Mouse (Mus musculus): Measurements from ENCODE around the gene Trnp1. TPM values are rescaled to one million over a fixed set of nuclear protein-coding genes. Genes with fewer than 3 reads are reported as not detected.

The Trnp1 gene
- polyA plus RNA-seq, 1 experiment from 2014 or later: 1.1 TPM

DNA sequence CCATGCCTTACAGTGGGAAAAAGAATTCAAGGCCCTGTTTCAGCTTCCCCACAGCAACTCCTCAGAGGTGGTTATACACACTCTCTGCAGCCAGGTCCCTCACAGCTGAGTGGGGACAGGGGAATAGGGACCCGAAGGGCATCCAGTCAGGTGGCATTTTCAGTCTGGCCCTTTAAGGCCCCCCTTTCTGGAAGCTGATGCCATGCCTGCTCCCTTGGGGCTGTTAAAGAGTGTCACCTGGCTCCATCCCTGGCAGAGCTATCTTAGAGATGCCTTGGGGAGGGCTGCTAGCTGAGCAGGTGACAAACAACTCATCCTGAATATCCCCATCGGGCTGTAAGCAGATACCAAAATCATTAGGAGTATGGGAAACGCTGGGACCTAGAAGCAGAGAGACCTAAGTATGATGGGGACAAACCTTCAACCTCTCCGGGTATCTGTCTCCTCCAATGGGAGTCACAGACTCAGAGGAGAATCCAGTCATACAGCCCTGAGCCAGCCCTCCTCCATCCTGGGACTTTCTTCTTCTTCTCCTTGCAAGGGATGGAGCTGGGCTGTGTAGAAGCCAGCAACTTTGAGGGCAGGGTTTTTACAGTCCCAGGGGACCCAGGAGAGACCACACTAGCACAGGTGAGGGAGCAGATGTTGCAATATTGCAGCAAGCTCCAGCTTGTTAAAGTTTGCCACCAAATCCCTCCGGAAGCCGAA is 1.5 kb downstream of the Trnp1 start:
- DNase-seq (ENCODE audit: low spot score) (no peak), ATAC-seq (no peak)
- no peak overlapping the region for H3K9ac ChIP-seq (replicated peaks; ENCODE audit: low read depth)
- no peaks in the 10 kb centered on the region for H3K36me3 ChIP-seq (ENCODE audit: insufficient read depth, low read length)
- no peak overlapping the region for H3K4me3 ChIP-seq (ENCODE audit: low read depth, low read length)
- TF ChIP-seq EP300 (IDR thresholded peaks at IDR 0.05) (no peak), CTCF (IDR thresholded peaks at IDR 0.05) (no peak)
- peaks cover 17% of the 10 kb centered on the region for H3K4me1 ChIP-seq (ENCODE audit: insufficient read depth, low read depth, low read length)
- H3K27me3 ChIP-seq (replicated peaks; ENCODE audit: insufficient read depth, low read length): peaks cover 53% of the 10 kb centered on the region
- H3K27ac ChIP-seq (ENCODE audit: low read length): no peak overlapping the region
- WGBS: 28% methylated on average over 6 of the region's 6 CpGs
- H3K4me2 ChIP-seq (replicated peaks; ENCODE audit: low read depth, low read length): no peak overlapping the region; the same call in 1 of the 2 replicates
- no peaks in the 10 kb centered on the region for H3K9me3 ChIP-seq (ENCODE audit: low read length)

DNA sequence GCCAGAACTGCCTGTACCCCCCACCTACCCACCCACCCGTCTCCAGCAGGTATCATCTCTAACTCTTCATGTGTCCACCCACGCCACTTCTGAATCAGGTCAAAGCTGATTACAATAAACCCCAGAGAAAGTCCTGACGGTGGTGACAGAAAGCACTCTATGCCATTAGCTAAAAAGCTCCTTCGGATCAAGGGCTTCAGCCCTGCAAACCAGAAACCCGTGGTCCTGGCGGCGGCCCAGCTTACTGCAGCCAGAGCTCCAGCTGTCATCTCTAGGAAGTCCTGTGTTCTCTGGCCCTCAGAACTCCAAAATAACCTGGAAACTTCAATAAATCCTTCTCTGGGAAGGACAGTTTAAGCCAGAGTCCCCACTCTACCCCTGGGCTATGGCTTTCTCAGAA is 2.6 kb downstream of the Trnp1 start:
- Histone ChIP-seq H3K27me3 (replicated peaks; ENCODE audit: insufficient read depth, low read length) (peaks cover 45% of the 10 kb centered on the region), H3K9me3 (ENCODE audit: low read length) (no peaks in the 10 kb centered on the region), H3K4me1 (ENCODE audit: insufficient read depth, low read depth, low read length) (peaks cover 17% of the 10 kb centered on the region), H3K27ac (ENCODE audit: low read length) (no peak overlapping the region), H3K9ac (replicated peaks; ENCODE audit: low read depth) (no peak overlapping the region), H3K4me2 (replicated peaks; ENCODE audit: low read depth, low read length) (no peak overlapping the region), H3K4me3 (ENCODE audit: low read depth, low read length) (no peak overlapping the region), H3K36me3 (ENCODE audit: insufficient read depth, low read length) (no peaks in the 10 kb centered on the region)
- DNase-seq (ENCODE audit: low spot score) (no peak), ATAC-seq (no peak)
- WGBS: 32% methylated on average over 7 of the region's 7 CpGs
- TF ChIP-seq EP300 (IDR thresholded peaks at IDR 0.05): no peak
- TF ChIP-seq CTCF (IDR thresholded peaks at IDR 0.05): no peak; the same call in 1 of the 2 replicates

DNA sequence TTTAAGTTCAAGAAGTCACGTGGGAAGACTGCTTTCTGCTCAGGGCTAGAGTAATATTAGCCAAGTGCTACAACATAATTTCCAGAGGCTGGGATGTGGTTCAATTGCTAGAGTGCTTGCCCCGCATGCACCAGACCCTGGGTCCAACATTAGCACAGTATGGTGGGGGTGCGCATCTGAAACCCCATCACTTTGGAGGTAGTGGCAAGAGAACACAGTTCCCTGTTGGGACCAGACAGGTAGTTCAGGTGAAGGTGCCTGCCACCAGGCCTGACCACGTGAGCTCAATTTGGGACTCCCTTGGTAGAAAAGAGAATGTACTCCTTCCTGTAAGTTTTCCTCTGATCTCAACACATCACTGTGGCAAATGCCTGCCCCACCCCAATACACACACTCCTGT is 3.5 kb downstream of the Trnp1 start:
- no peak for DNase-seq (ENCODE audit: low spot score)
- H3K36me3 ChIP-seq (ENCODE audit: insufficient read depth, low read length): no peaks in the 10 kb centered on the region
- no peak overlapping the region for H3K27ac ChIP-seq (ENCODE audit: low read length)
- ATAC-seq: no peak
- H3K27me3 ChIP-seq (replicated peaks; ENCODE audit: insufficient read depth, low read length): peaks cover 37% of the 10 kb centered on the region
- no peak overlapping the region for H3K4me2 ChIP-seq (replicated peaks; ENCODE audit: low read depth, low read length)
- H3K4me3 ChIP-seq (ENCODE audit: low read depth, low read length): no peak overlapping the region
- H3K9me3 ChIP-seq (ENCODE audit: low read length): no peaks in the 10 kb centered on the region
- H3K4me1 ChIP-seq (ENCODE audit: insufficient read depth, low read depth, low read length): peaks cover 17% of the 10 kb centered on the region
- TF ChIP-seq EP300 (IDR thresholded peaks at IDR 0.05): no peak
- TF ChIP-seq CTCF (IDR thresholded peaks at IDR 0.05): no peak
- 57% methylated on average over 4 of the region's 4 CpGs for WGBS
- H3K9ac ChIP-seq (replicated peaks; ENCODE audit: low read depth): no peak overlapping the region

DNA sequence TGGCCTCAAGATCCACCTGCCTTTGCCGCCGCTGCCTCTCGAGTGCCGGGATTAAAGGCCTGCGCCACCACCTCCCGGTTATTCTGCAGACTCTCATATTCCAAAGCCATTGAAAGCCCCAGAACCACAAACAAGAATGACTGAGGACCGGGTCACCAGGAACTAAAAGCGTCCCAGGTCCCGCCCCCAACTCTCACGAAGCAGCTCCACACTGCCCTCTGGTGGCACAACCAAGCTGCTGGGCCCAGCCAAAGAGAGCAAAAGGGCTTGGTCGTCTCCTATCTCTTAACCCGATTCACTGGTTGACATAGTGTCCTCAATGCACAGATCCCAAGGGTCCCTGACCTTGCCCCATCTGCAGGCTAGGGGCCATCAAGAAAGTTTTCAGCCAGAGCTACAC is 3.9 kb downstream of the Trnp1 start:
- peak; percentile 92 for DNase-seq (ENCODE audit: low spot score)
- 3% methylated on average over 12 of the region's 12 CpGs for WGBS
- TF ChIP-seq EP300 (IDR thresholded peaks at IDR 0.05): peak; percentile 41; the same call in 1 of the 2 replicates
- peak; percentile 97 for TF ChIP-seq CTCF (IDR thresholded peaks at IDR 0.05)
- H3K36me3 ChIP-seq (ENCODE audit: insufficient read depth, low read length): no peaks in the 10 kb centered on the region
- peaks cover 32% of the 10 kb centered on the region for H3K27me3 ChIP-seq (replicated peaks; ENCODE audit: insufficient read depth, low read length)
- peak; percentile 57 for ATAC-seq
- H3K4me3 ChIP-seq (ENCODE audit: low read depth, low read length): 0 out of 2 replicates have a peak overlapping the region, but pooled peaks have one; percentile 17
- H3K9ac ChIP-seq (replicated peaks; ENCODE audit: low read depth): no peak overlapping the region
- H3K9me3 ChIP-seq (ENCODE audit: low read length): no peaks in the 10 kb centered on the region
- H3K4me1 ChIP-seq (ENCODE audit: insufficient read depth, low read depth, low read length): peaks cover 21% of the 10 kb centered on the region
- peak overlapping the region; percentile 54 for H3K4me2 ChIP-seq (replicated peaks; ENCODE audit: low read depth, low read length)
- H3K27ac ChIP-seq (ENCODE audit: low read length): peak overlapping the region; percentile 84

DNA sequence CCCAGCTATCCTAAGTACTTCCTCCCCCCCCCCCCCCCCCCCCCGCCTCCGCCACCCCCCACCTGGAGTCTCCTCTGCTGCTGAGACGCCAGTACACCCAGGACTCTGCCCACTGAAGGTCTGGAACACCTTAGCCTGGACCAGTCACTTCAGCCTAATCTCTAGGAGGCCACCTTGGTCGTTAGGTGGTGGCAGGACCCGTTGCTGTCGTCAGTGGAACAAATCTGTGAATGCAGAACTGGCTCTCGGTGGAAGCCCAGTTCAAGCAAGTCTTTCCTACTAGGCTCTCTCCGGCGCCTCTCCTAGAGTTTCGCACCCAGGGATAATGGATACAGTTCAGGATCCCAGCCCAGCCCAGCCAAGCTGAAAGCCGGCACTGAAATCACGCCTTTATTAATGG is 4.5 kb downstream of the Trnp1 start:
- WGBS: 12% methylated on average over 10 of the region's 12 CpGs
- peaks cover 27% of the 10 kb centered on the region for H3K27me3 ChIP-seq (replicated peaks; ENCODE audit: insufficient read depth, low read length)
- ATAC-seq: peak; percentile 39

DNA sequence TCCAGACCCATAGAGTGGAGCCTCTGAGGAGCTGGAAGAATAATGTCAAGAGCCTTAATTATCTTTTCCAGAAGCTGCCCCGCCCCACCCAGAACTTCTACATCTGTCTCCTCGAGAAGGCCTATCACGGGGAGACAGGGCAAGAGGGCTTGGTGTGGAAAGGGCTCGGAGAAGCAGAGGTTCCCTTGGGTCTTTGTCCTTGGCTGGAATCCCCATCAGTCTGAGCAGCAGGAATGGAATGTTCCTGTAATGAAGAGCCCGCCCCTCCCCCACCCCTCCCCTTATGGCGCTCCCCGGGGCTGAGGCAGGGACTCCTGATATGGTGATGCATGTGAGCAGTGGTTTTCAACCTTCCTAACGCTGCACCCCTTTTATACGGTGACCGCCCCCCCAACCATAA is 6.5 kb downstream of the Trnp1 start:
- TF ChIP-seq CTCF (IDR thresholded peaks at IDR 0.05): no peak
- TF ChIP-seq EP300 (IDR thresholded peaks at IDR 0.05): peak; percentile 86
- Histone ChIP-seq H3K4me1 (ENCODE audit: insufficient read depth, low read depth, low read length) (peaks cover 9% of the 10 kb centered on the region; the same call in 1 of the 2 replicates), H3K9ac (replicated peaks; ENCODE audit: low read depth) (no peak overlapping the region), H3K27me3 (replicated peaks; ENCODE audit: insufficient read depth, low read length) (peaks cover 7% of the 10 kb centered on the region), H3K4me2 (replicated peaks; ENCODE audit: low read depth, low read length) (no peak overlapping the region), H3K9me3 (ENCODE audit: low read length) (no peaks in the 10 kb centered on the region), H3K4me3 (ENCODE audit: low read depth, low read length) (no peak overlapping the region), H3K36me3 (ENCODE audit: insufficient read depth, low read length) (no peaks in the 10 kb centered on the region), H3K27ac (ENCODE audit: low read length) (peak overlapping the region; percentile 49; the same call in 1 of the 2 replicates)
- WGBS: 28% methylated on average over 10 of the region's 10 CpGs
- ATAC-seq (peak; percentile 61), DNase-seq (ENCODE audit: low spot score) (peak; percentile 75)

More for the DNA sequence above, 4.5 kb downstream of the Trnp1 start:
- Histone ChIP-seq H3K4me2 (replicated peaks; ENCODE audit: low read depth, low read length) (peak overlapping the region; percentile 54), H3K9me3 (ENCODE audit: low read length) (no peaks in the 10 kb centered on the region), H3K36me3 (ENCODE audit: insufficient read depth, low read length) (no peaks in the 10 kb centered on the region), H3K9ac (replicated peaks; ENCODE audit: low read depth) (no peak overlapping the region), H3K4me1 (ENCODE audit: insufficient read depth, low read depth, low read length) (peaks cover 23% of the 10 kb centered on the region), H3K4me3 (ENCODE audit: low read depth, low read length) (0 out of 2 replicates have a peak overlapping the region, but pooled peaks have one; percentile 17), H3K27ac (ENCODE audit: low read length) (peak overlapping the region; percentile 84)
- peak; percentile 59 for DNase-seq (ENCODE audit: low spot score)
- TF ChIP-seq CTCF (IDR thresholded peaks at IDR 0.05): no peak
- no peak for TF ChIP-seq EP300 (IDR thresholded peaks at IDR 0.05)

Data from lung, postnatal 0 days (tissue).